Mouse (Mus musculus): Measurements from ENCODE around the gene Ralb. TPM values are rescaled to one million over a fixed set of nuclear protein-coding genes. Genes with fewer than 3 reads are reported as not detected.

Ralb gene
- polyA plus RNA-seq, 1 experiment from 2014 or later = 252 TPM

DNA sequence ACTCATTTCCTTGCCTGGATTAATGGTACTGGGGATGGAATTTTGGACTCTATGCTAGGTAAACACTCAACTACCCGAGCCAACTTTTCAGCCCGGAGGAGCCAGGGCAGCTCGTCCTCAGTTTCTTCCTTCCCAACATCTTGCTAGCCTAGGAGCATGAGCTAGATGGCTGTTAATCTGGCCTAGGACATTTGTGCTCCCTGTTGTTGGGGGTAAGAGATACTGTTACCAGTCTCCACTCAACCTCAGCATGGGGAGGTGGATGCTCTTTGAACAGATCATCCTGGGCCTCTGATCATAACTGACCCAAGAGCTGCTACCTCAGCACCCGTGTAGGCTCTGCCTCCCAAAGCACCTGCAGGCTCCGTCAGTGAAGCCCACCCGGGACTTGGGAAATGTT, 38.7 kb upstream of the Ralb start:
- no peak for ATAC-seq (ENCODE audit: low read depth)

DNA sequence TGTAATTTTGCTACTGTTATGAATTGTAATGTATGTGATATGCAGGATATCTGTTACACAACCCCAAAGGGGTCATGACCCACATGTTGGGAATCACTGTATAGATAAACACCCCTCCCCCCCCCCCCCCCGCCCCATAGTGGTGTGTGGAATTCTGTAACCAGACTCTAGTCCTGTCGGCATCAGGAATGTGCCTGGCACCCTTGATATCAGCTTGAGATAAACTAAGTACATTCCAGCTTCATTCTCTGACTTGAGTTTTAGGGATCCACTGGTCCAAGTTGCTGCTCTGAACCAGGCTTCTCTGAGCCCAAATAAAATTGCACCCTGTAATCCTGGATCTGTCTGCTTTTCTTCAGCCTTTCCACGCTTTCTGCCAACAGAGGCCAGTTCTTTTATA, 37.0 kb upstream of the Ralb start:
- Histone ChIP-seq H3K36me3 (ENCODE audit: control insufficient read depth, insufficient read depth, low read length) (no peaks in the 10 kb centered on the region), H3K9me3 (ENCODE audit: control insufficient read depth, low read length) (no peaks in the 10 kb centered on the region), H3K9ac (ENCODE audit: low read length) (no peak overlapping the region), H3K4me2 (ENCODE audit: low read depth, low read length) (no peak overlapping the region), H3K27ac (ENCODE audit: low read length) (peak overlapping the region; percentile 51), H3K27me3 (ENCODE audit: control insufficient read depth, insufficient read depth, low read depth, low read length) (no peaks in the 10 kb centered on the region), H3K4me1 (replicated peaks; ENCODE audit: control insufficient read depth, insufficient read depth, low read length) (peaks cover 19% of the 10 kb centered on the region), H3K4me3 (ENCODE audit: low read length) (no peak overlapping the region)
- peak; percentile 8; the same call in 1 of the 2 replicates for ATAC-seq (ENCODE audit: low read depth)
- WGBS = 34% methylated on average over 3 of the region's 3 CpGs

More for the DNA sequence above, 38.7 kb upstream of the Ralb start:
- Histone ChIP-seq H3K9ac (ENCODE audit: low read length) (no peak overlapping the region), H3K36me3 (ENCODE audit: control insufficient read depth, insufficient read depth, low read length) (no peaks in the 10 kb centered on the region), H3K4me3 (ENCODE audit: low read length) (no peak overlapping the region), H3K9me3 (ENCODE audit: control insufficient read depth, low read length) (no peaks in the 10 kb centered on the region), H3K4me1 (replicated peaks; ENCODE audit: control insufficient read depth, insufficient read depth, low read length) (peaks cover 19% of the 10 kb centered on the region), H3K27ac (ENCODE audit: low read length) (no peak overlapping the region; the same call in 1 of the 2 replicates), H3K27me3 (ENCODE audit: control insufficient read depth, insufficient read depth, low read depth, low read length) (no peaks in the 10 kb centered on the region), H3K4me2 (ENCODE audit: low read depth, low read length) (no peak overlapping the region)
- WGBS = 66% methylated on average over 6 of the region's 6 CpGs

DNA sequence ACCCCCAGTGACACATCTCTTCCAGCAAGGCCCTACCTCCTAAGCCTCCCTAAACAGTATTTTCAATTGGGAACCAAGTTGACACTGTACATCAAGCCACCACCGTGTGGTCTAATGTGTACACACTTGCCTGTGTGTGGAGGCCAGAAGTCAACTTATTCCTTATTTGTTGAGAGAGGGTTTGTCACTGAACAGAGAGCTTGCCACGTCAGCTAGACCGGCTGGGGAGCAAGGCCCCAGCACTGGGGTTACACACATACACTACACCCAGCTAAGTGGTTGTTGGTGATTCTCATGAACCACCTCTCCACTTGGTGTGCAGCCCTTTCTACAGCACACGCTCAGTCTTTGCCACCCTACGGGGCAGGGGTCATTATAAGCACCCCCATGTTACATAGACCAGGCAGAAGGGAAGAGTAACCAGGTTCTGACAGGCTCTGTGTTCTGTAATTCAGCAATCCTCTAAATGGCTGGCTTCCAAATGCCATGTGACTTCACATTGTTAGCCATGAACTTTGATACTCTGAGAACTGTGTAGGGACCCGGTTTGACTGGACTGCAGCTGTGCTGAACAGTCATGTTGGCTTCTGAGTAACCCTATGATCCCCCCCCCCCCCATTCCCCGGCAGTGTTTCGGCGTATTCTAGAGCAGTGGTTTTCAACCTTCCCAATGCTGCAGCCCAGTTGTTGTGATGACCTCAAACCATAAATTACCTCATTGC, 36.4 kb upstream of the Ralb start:
- Histone ChIP-seq H3K9me3 (ENCODE audit: control insufficient read depth, low read length) (no peaks in the 10 kb centered on the region), H3K4me1 (replicated peaks; ENCODE audit: control insufficient read depth, insufficient read depth, low read length) (peaks cover 19% of the 10 kb centered on the region), H3K27ac (ENCODE audit: low read length) (peak overlapping the region; percentile 40), H3K4me3 (ENCODE audit: low read length) (no peak overlapping the region), H3K9ac (ENCODE audit: low read length) (no peak overlapping the region), H3K27me3 (ENCODE audit: control insufficient read depth, insufficient read depth, low read depth, low read length) (no peaks in the 10 kb centered on the region), H3K36me3 (ENCODE audit: control insufficient read depth, insufficient read depth, low read length) (no peaks in the 10 kb centered on the region), H3K4me2 (ENCODE audit: low read depth, low read length) (no peak overlapping the region)
- peak; percentile 55 for ATAC-seq (ENCODE audit: low read depth)
- whole genome bisulfite sequencing = 42% methylated on average over 9 of the region's 9 CpGs

DNA sequence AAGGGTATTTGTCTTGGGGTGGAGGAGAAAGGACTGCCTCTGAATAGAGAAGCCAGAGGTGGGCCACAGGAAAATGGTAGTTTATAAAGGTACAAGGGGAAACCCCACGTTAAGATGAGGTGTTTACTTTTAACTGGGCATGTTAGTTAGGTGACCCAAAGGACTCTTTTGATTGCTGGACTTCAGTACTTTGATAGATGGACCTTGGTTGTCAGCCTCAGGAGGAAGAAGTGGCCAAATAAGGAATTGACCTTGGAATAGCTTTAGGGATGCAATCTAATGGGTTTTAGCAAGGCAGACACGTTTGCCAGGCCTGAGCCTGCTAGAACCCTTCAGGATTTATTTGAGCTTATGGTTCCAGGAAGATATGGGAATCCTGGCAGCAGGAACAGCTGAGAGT, 34.7 kb upstream of the Ralb start:
- Histone ChIP-seq H3K4me1 (replicated peaks; ENCODE audit: control insufficient read depth, insufficient read depth, low read length) (peaks cover 19% of the 10 kb centered on the region), H3K9ac (ENCODE audit: low read length) (no peak overlapping the region), H3K4me2 (ENCODE audit: low read depth, low read length) (no peak overlapping the region), H3K27me3 (ENCODE audit: control insufficient read depth, insufficient read depth, low read depth, low read length) (no peaks in the 10 kb centered on the region), H3K27ac (ENCODE audit: low read length) (no peak overlapping the region), H3K36me3 (ENCODE audit: control insufficient read depth, insufficient read depth, low read length) (no peaks in the 10 kb centered on the region), H3K4me3 (ENCODE audit: low read length) (no peak overlapping the region), H3K9me3 (ENCODE audit: control insufficient read depth, low read length) (no peaks in the 10 kb centered on the region)
- ATAC-seq (ENCODE audit: low read depth) = no peak
- 29% methylated on average over 2 of the region's 2 CpGs for WGBS

DNA sequence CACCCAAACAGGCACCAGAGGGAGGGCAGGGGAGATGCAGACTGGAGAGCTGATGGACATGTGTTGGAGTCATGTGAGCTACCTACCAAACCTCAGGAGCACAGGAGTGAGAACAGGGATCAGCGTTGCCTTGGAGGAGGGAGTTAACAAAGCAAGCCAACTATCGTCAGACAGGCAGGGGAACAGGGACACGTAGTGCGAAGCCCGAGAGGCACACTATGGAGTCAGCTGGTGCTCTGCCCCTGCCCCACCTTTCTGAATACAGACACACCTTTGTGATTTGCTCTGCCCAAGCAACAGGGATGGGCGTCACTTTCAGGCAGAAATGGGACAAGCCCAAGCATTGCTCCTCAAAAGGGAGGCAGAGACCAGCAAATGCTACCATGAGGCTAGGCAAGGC, 33.1 kb upstream of the Ralb start:
- Histone ChIP-seq H3K4me1 (replicated peaks; ENCODE audit: control insufficient read depth, insufficient read depth, low read length) (peaks cover 19% of the 10 kb centered on the region), H3K4me2 (ENCODE audit: low read depth, low read length) (no peak overlapping the region), H3K36me3 (ENCODE audit: control insufficient read depth, insufficient read depth, low read length) (no peaks in the 10 kb centered on the region), H3K9me3 (ENCODE audit: control insufficient read depth, low read length) (no peaks in the 10 kb centered on the region), H3K4me3 (ENCODE audit: low read length) (no peak overlapping the region), H3K27me3 (ENCODE audit: control insufficient read depth, insufficient read depth, low read depth, low read length) (no peaks in the 10 kb centered on the region), H3K27ac (ENCODE audit: low read length) (no peak overlapping the region), H3K9ac (ENCODE audit: low read length) (no peak overlapping the region)
- WGBS = 88% methylated on average over 6 of the region's 6 CpGs
- ATAC-seq (ENCODE audit: low read depth) = no peak

DNA sequence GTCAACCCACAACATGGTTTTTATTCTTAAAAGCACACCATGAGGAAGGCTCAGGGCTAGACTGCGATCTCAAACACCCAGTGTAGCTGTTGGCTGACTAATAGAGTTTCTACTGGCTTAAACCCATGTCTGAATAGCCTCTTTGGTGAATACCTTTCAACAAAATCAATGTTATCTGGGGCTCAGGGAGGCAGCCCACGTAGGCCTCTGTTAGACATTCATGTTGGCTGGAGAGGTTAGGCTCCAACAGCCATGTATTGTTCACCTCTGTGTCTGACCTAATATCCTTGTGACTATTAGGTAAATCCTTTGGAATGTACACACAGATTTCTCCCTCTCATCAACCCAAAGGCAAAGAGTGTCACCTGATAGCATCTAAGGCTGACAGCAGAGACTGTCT, 31.5 kb upstream of the Ralb start:
- H3K4me1 ChIP-seq (replicated peaks; ENCODE audit: control insufficient read depth, insufficient read depth, low read length) = peaks cover 8% of the 10 kb centered on the region
- no peaks in the 10 kb centered on the region for H3K36me3 ChIP-seq (ENCODE audit: control insufficient read depth, insufficient read depth, low read length)
- no peak overlapping the region for H3K4me3 ChIP-seq (ENCODE audit: low read length)
- H3K9me3 ChIP-seq (ENCODE audit: control insufficient read depth, low read length) = no peaks in the 10 kb centered on the region
- WGBS = 49% methylated on average over 2 of the region's 2 CpGs
- H3K4me2 ChIP-seq (ENCODE audit: low read depth, low read length) = no peak overlapping the region
- no peak for ATAC-seq (ENCODE audit: low read depth)
- no peaks in the 10 kb centered on the region for H3K27me3 ChIP-seq (ENCODE audit: control insufficient read depth, insufficient read depth, low read depth, low read length)
- H3K9ac ChIP-seq (ENCODE audit: low read length) = no peak overlapping the region
- no peak overlapping the region for H3K27ac ChIP-seq (ENCODE audit: low read length)

DNA sequence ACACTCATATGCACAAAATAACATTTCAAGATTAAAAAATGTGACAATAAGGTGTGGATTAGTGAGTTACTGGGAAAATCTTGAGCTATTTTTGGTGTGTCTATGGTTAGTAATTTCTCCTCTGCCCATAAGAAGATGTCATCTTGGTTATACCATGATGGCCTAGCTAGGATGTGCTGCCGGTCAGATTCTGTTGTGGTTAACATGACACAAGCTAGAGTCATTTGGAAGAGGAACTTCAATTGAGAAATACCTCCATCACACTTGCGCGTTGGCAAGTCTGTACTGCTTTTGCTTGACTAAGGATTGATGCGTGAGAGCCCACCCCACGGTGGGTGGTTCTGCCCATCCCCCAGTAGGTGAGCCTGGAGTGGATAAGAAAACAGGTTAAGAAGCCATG, 29.7 kb upstream of the Ralb start:
- Histone ChIP-seq H3K27me3 (ENCODE audit: control insufficient read depth, insufficient read depth, low read depth, low read length) (no peaks in the 10 kb centered on the region), H3K4me3 (ENCODE audit: low read length) (no peak overlapping the region), H3K9ac (ENCODE audit: low read length) (no peak overlapping the region), H3K4me2 (ENCODE audit: low read depth, low read length) (no peak overlapping the region), H3K4me1 (replicated peaks; ENCODE audit: control insufficient read depth, insufficient read depth, low read length) (peaks cover 3% of the 10 kb centered on the region; the same call in 1 of the 2 replicates), H3K9me3 (ENCODE audit: control insufficient read depth, low read length) (no peaks in the 10 kb centered on the region), H3K27ac (ENCODE audit: low read length) (no peak overlapping the region), H3K36me3 (ENCODE audit: control insufficient read depth, insufficient read depth, low read length) (no peaks in the 10 kb centered on the region)
- no peak for ATAC-seq (ENCODE audit: low read depth)
- WGBS = 89% methylated on average over 5 of the region's 5 CpGs

DNA sequence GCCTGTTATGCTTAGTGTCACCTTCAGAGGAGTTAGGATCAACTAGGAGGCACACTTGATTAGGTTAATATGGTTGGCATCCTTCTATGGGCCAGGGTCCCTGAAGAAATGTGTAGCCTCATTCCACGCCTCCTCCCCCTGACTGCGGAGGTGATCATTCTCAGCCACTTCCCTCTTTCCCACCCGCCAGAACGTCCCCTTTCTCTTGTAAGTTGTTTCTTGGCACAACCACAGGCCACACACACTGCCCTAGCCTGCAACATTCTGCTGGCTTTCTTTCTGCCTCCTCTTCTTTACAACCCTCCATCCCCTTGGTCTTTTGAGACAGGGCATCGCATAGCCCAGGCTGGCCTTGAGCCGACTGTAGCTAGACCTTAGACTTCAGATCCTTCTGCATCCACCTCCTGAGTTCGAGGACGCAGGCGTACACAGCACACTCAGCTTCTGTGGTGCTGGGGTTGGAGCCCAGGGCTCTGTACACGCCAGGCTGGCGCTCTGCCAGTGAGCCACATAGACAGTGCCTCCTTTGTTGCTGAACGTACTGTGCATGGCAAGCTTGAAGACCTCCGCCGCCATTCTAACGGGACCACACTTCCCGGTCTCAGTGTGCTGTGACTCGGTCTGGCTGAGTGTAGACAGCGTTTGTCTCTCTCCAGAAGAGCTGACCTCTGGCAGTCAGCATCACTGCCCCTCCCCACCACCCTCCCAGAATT, 28.7 kb upstream of the Ralb start:
- no peak overlapping the region for H3K4me2 ChIP-seq (ENCODE audit: low read depth, low read length)
- H3K27ac ChIP-seq (ENCODE audit: low read length) = no peak overlapping the region
- no peaks in the 10 kb centered on the region for H3K27me3 ChIP-seq (ENCODE audit: control insufficient read depth, insufficient read depth, low read depth, low read length)
- H3K36me3 ChIP-seq (ENCODE audit: control insufficient read depth, insufficient read depth, low read length) = peaks cover 10% of the 10 kb centered on the region
- H3K4me3 ChIP-seq (ENCODE audit: low read length) = no peak overlapping the region
- 65% methylated on average over 18 of the region's 18 CpGs for WGBS
- H3K4me1 ChIP-seq (replicated peaks; ENCODE audit: control insufficient read depth, insufficient read depth, low read length) = peaks cover 3% of the 10 kb centered on the region; the same call in 1 of the 2 replicates
- no peak overlapping the region for H3K9ac ChIP-seq (ENCODE audit: low read length)
- ATAC-seq (ENCODE audit: low read depth) = peak; percentile 24
- H3K9me3 ChIP-seq (ENCODE audit: control insufficient read depth, low read length) = 0 out of 2 replicates have a peak, but pooled peaks cover 5% of the 10 kb centered on the region

DNA sequence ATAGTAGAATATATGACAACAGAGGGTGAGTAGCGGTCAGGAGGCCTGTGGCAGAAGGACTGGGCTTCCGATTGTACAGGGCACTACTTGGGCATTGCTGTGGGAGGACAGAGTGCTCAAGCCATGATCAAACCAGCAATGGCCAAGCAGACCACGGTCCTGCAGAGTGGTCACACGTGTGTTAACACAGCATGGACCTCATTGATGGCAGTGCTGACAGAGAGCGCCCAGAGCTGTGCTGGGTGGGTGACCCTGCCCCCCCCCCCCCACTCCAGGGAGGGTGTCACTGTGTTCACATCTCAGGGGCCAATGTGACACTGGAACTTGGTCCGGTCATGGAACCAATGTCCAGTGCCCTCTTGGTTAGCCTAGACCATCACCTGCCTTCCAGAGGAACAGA, 27.6 kb upstream of the Ralb start:
- H3K4me2 ChIP-seq (ENCODE audit: low read depth, low read length) = no peak overlapping the region
- peaks cover 20% of the 10 kb centered on the region for H3K36me3 ChIP-seq (ENCODE audit: control insufficient read depth, insufficient read depth, low read length)
- H3K4me1 ChIP-seq (replicated peaks; ENCODE audit: control insufficient read depth, insufficient read depth, low read length) = peaks cover 5% of the 10 kb centered on the region
- no peaks in the 10 kb centered on the region for H3K27me3 ChIP-seq (ENCODE audit: control insufficient read depth, insufficient read depth, low read depth, low read length)
- no peak overlapping the region for H3K9ac ChIP-seq (ENCODE audit: low read length)
- WGBS = 92% methylated on average over 6 of the region's 6 CpGs
- no peak overlapping the region for H3K4me3 ChIP-seq (ENCODE audit: low read length)
- peaks cover 10% of the 10 kb centered on the region for H3K9me3 ChIP-seq (ENCODE audit: control insufficient read depth, low read length)
- no peak overlapping the region for H3K27ac ChIP-seq (ENCODE audit: low read length)
- no peak for ATAC-seq (ENCODE audit: low read depth)
